Mouse (Mus musculus): ENCODE results near the gene Dph1. TPM values are rescaled to one million over a fixed set of nuclear protein-coding genes. Genes with fewer than 3 reads are reported as not detected.

The Dph1 gene
- total and polyA plus RNA-seq, 2 experiments, result 11.3 to 53.5 TPM

GRCm38 (mm10) chr11:75230272-75230760, 39.3 kb upstream of the Dph1 start:
- TF ChIP-seq POLR2A (IDR thresholded peaks at IDR 0.05; ENCODE audit: extremely low read depth, insufficient read depth, low read length) (no peak), CTCF (IDR thresholded peaks at IDR 0.05; ENCODE audit: low read depth, low read length) (no peak)

DNA sequence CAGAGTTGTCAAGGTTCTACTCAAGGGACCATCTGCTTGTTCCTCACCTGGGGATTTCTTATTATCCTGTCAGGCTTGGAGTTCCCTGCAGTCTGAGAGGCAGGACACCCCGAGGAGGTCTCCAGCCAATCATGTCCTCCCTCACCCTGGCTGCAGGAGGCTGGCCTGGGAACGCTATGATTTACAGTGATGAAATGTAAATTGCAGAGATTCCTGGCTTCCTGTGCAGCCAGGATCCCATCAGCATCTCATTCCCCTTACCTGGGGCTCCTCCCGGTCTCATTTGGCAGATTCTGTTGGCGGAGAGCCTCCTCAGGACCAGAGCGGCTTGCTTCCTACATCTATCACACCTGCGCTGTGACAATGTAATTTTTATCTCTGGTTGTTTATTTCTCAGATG, 38.2 kb upstream of the Dph1 start:
- TF ChIP-seq POLR2A (IDR thresholded peaks at IDR 0.05; ENCODE audit: extremely low read depth, insufficient read depth, low read length) (no peak), CTCF (IDR thresholded peaks at IDR 0.05; ENCODE audit: low read depth, low read length) (no peak)
- DNase-seq (ENCODE audit: extremely low read depth, low read depth, low spot score), result no peak
- Histone ChIP-seq H3K9ac (ENCODE audit: low read depth, low read length) (no peak overlapping the region), H3K79me2 (ENCODE audit: control insufficient read depth, insufficient read depth, low read length) (peaks cover 32% of the 10 kb centered on the region; the same call in 1 of the 2 replicates), H3K27ac (replicated peaks; ENCODE audit: insufficient read depth, low read depth, low read length) (no peak overlapping the region), H3K4me3 (ENCODE audit: insufficient read depth, low read depth, low read length) (no peak overlapping the region), H3K27me3 (ENCODE audit: control insufficient read depth, insufficient read depth, low read length) (no peaks in the 10 kb centered on the region), H3K4me1 (ENCODE audit: control insufficient read depth, insufficient read depth, low read length) (peaks cover 8% of the 10 kb centered on the region; the same call in 1 of the 2 replicates), H3K36me3 (ENCODE audit: control insufficient read depth, insufficient read depth, low read length) (no peaks in the 10 kb centered on the region)
- WGBS, result 94% methylated on average over 6 of the region's 6 CpGs

More at GRCm38 (mm10) chr11:75230272-75230760, 39.3 kb upstream of the Dph1 start:
- Histone ChIP-seq H3K36me3 (ENCODE audit: control insufficient read depth, insufficient read depth, low read length) (no peaks in the 10 kb centered on the region), H3K27me3 (ENCODE audit: control insufficient read depth, insufficient read depth, low read length) (no peaks in the 10 kb centered on the region), H3K79me2 (ENCODE audit: control insufficient read depth, insufficient read depth, low read length) (peaks cover 41% of the 10 kb centered on the region), H3K27ac (replicated peaks; ENCODE audit: insufficient read depth, low read depth, low read length) (no peak overlapping the region), H3K9ac (ENCODE audit: low read depth, low read length) (no peak overlapping the region), H3K4me1 (ENCODE audit: control insufficient read depth, insufficient read depth, low read length) (peaks cover 6% of the 10 kb centered on the region; the same call in 1 of the 2 replicates), H3K4me3 (ENCODE audit: insufficient read depth, low read depth, low read length) (no peak overlapping the region)
- 87% methylated on average over 6 of the region's 6 CpGs for WGBS
- DNase-seq (ENCODE audit: extremely low read depth, low read depth, low spot score), result no peak

DNA sequence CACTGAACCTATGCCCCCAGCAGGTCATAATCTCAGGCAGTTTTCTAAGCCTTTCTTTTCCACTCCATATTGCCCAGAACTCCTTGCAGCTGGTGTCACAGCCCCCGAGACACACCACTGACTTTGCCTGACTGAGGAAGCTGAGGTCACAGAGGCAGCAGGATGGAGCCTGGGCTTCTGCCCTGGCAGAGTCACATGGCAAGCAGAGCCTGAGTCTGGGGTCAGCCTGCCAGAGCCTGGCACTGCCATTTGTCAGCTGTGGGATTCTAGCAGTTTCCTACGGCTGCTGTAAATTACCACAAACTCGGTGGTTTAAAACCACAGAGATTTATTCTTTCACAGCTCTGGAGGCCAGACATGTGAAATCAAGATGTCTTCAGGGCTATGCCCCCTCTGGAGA, 36.6 kb upstream of the Dph1 start:
- H3K9ac ChIP-seq (ENCODE audit: low read depth, low read length), result no peak overlapping the region
- peaks cover 28% of the 10 kb centered on the region; the same call in 1 of the 2 replicates for H3K79me2 ChIP-seq (ENCODE audit: control insufficient read depth, insufficient read depth, low read length)
- no peaks in the 10 kb centered on the region for H3K36me3 ChIP-seq (ENCODE audit: control insufficient read depth, insufficient read depth, low read length)
- H3K27ac ChIP-seq (replicated peaks; ENCODE audit: insufficient read depth, low read depth, low read length), result no peak overlapping the region
- H3K27me3 ChIP-seq (ENCODE audit: control insufficient read depth, insufficient read depth, low read length), result no peaks in the 10 kb centered on the region
- WGBS, result 74% methylated on average over 3 of the region's 3 CpGs
- H3K4me1 ChIP-seq (ENCODE audit: control insufficient read depth, insufficient read depth, low read length), result peaks cover 8% of the 10 kb centered on the region; the same call in 1 of the 2 replicates
- no peak for DNase-seq (ENCODE audit: extremely low read depth, low read depth, low spot score)
- no peak for TF ChIP-seq CTCF (IDR thresholded peaks at IDR 0.05; ENCODE audit: low read depth, low read length)
- H3K4me3 ChIP-seq (ENCODE audit: insufficient read depth, low read depth, low read length), result no peak overlapping the region

- Histone ChIP-seq H3K4me1 (ENCODE audit: control insufficient read depth, insufficient read depth, low read length) (peaks cover 10% of the 10 kb centered on the region), H3K4me3 (ENCODE audit: insufficient read depth, low read depth, low read length) (no peak overlapping the region), H3K27ac (replicated peaks; ENCODE audit: insufficient read depth, low read depth, low read length) (no peak overlapping the region), H3K27me3 (ENCODE audit: control insufficient read depth, insufficient read depth, low read length) (no peaks in the 10 kb centered on the region), H3K79me2 (ENCODE audit: control insufficient read depth, insufficient read depth, low read length) (peaks cover 21% of the 10 kb centered on the region; the same call in 1 of the 2 replicates), H3K9ac (ENCODE audit: low read depth, low read length) (no peak overlapping the region), H3K36me3 (ENCODE audit: control insufficient read depth, insufficient read depth, low read length) (no peaks in the 10 kb centered on the region)
- no peak for TF ChIP-seq POLR2A (IDR thresholded peaks at IDR 0.05; ENCODE audit: extremely low read depth, insufficient read depth, low read length)
- no peak for TF ChIP-seq CTCF (IDR thresholded peaks at IDR 0.05; ENCODE audit: low read depth, low read length)
- DNase-seq (ENCODE audit: extremely low read depth, low read depth, low spot score), result no peak
- 91% methylated on average over 4 of the region's 4 CpGs for WGBS
Observed at GRCm38 (mm10) chr11:75224835-75225234, 33.8 kb upstream of the Dph1 start.

DNA sequence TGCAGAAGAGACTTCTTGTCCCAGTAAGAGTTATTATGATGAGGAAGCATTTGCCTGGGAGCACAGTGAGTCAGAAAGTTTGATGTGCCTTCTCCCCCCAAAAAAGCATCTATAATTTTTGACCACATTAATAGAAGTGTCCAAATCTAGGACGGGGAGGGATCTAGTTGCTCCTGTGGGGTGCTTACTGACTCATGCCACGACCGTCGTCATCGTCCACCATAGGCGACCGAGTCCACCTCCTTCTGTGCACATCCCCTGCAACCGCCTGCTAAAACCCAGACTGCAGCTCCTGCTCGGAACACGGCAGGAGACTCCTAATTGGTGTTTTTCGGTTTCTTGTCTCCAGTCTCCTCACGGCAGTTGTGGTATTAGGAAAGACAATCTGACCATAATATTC, 33.0 kb upstream of the Dph1 start:
- WGBS, result 98% methylated on average over 12 of the region's 12 CpGs
- Histone ChIP-seq H3K27ac (replicated peaks; ENCODE audit: insufficient read depth, low read depth, low read length) (no peak overlapping the region), H3K4me1 (ENCODE audit: control insufficient read depth, insufficient read depth, low read length) (peaks cover 15% of the 10 kb centered on the region), H3K79me2 (ENCODE audit: control insufficient read depth, insufficient read depth, low read length) (peaks cover 21% of the 10 kb centered on the region; the same call in 1 of the 2 replicates), H3K36me3 (ENCODE audit: control insufficient read depth, insufficient read depth, low read length) (no peaks in the 10 kb centered on the region), H3K27me3 (ENCODE audit: control insufficient read depth, insufficient read depth, low read length) (no peaks in the 10 kb centered on the region), H3K9ac (ENCODE audit: low read depth, low read length) (no peak overlapping the region), H3K4me3 (ENCODE audit: insufficient read depth, low read depth, low read length) (no peak overlapping the region)
- TF ChIP-seq CTCF (IDR thresholded peaks at IDR 0.05; ENCODE audit: low read depth, low read length) (no peak), POLR2A (IDR thresholded peaks at IDR 0.05; ENCODE audit: extremely low read depth, insufficient read depth, low read length) (no peak)
- no peak for DNase-seq (ENCODE audit: extremely low read depth, low read depth, low spot score)

- TF ChIP-seq POLR2A (IDR thresholded peaks at IDR 0.05; ENCODE audit: extremely low read depth, insufficient read depth, low read length) (no peak), CTCF (IDR thresholded peaks at IDR 0.05; ENCODE audit: low read depth, low read length) (no peak)
- Histone ChIP-seq H3K4me3 (ENCODE audit: insufficient read depth, low read depth, low read length) (no peak overlapping the region), H3K36me3 (ENCODE audit: control insufficient read depth, insufficient read depth, low read length) (no peaks in the 10 kb centered on the region), H3K79me2 (ENCODE audit: control insufficient read depth, insufficient read depth, low read length) (peaks cover 16% of the 10 kb centered on the region; the same call in 1 of the 2 replicates), H3K4me1 (ENCODE audit: control insufficient read depth, insufficient read depth, low read length) (peaks cover 22% of the 10 kb centered on the region), H3K27me3 (ENCODE audit: control insufficient read depth, insufficient read depth, low read length) (no peaks in the 10 kb centered on the region), H3K9ac (ENCODE audit: low read depth, low read length) (no peak overlapping the region), H3K27ac (replicated peaks; ENCODE audit: insufficient read depth, low read depth, low read length) (no peak overlapping the region)
- DNase-seq (ENCODE audit: extremely low read depth, low read depth, low spot score), result peak; percentile 84
- 23% methylated on average over 6 of the region's 6 CpGs for WGBS
Observed at GRCm38 (mm10) chr11:75220517-75221145, 29.6 kb upstream of the Dph1 start.

Data from liver, adult 2 months (tissue).